Mouse (Mus musculus): ENCODE measurements at regions not wholly inside any gene's neighbourhood (a gene's known extent, or its start where the extent isn't known, plus 50 kb on each side); places are given as distances from the start of the nearest gene placed in this dataset.

- H3K4me2 ChIP-seq, result no peak overlapping the region
- ATAC-seq (ENCODE audit: low FRiP score), result no peak
- H3K27me3 ChIP-seq (ENCODE audit: control insufficient read depth, insufficient read depth, low read length), result no peaks in the 10 kb centered on the region
- no peaks in the 10 kb centered on the region for H3K9me3 ChIP-seq (ENCODE audit: control insufficient read depth, low read length)
- H3K36me3 ChIP-seq (ENCODE audit: control insufficient read depth, insufficient read depth, low read length), result no peaks in the 10 kb centered on the region
- no peaks in the 10 kb centered on the region for H3K4me1 ChIP-seq (ENCODE audit: control insufficient read depth, insufficient read depth, low read length)
- 79% methylated on average over 6 of the region's 6 CpGs for WGBS
- H3K4me3 ChIP-seq (ENCODE audit: low read depth, low read length), result no peak overlapping the region
- no peak overlapping the region for H3K27ac ChIP-seq (ENCODE audit: low read depth, low read length)
- DNase-seq (ENCODE audit: low spot score, missing footprints), result no peak
- H3K9ac ChIP-seq (ENCODE audit: low read length), result no peak overlapping the region
Measured at GRCm38 (mm10) chr8:115441943-115442550, 265.5 kb downstream of the Maf start.

- Histone ChIP-seq H3K4me3 (ENCODE audit: low read depth, low read length) (no peak overlapping the region), H3K4me2 (no peak overlapping the region), H3K27me3 (ENCODE audit: control insufficient read depth, insufficient read depth, low read length) (no peaks in the 10 kb centered on the region), H3K27ac (ENCODE audit: low read depth, low read length) (no peak overlapping the region), H3K9me3 (ENCODE audit: control insufficient read depth, low read length) (no peaks in the 10 kb centered on the region), H3K9ac (ENCODE audit: low read length) (no peak overlapping the region), H3K36me3 (ENCODE audit: control insufficient read depth, insufficient read depth, low read length) (no peaks in the 10 kb centered on the region), H3K4me1 (ENCODE audit: control insufficient read depth, insufficient read depth, low read length) (no peaks in the 10 kb centered on the region)
- 86% methylated on average over 6 of the region's 6 CpGs for WGBS
- DNase-seq (ENCODE audit: low spot score, missing footprints), result no peak
- no peak for ATAC-seq (ENCODE audit: low FRiP score)
Measured at GRCm38 (mm10) chr8:115441323-115441722, 266.3 kb downstream of the Maf start.

GRCm38 (mm10) chr8:115440151-115440550, 267.4 kb downstream of the Maf start:
- Histone ChIP-seq H3K4me1 (ENCODE audit: control insufficient read depth, insufficient read depth, low read length) (no peaks in the 10 kb centered on the region), H3K27me3 (ENCODE audit: control insufficient read depth, insufficient read depth, low read length) (no peaks in the 10 kb centered on the region), H3K27ac (ENCODE audit: low read depth, low read length) (no peak overlapping the region), H3K4me3 (ENCODE audit: low read depth, low read length) (no peak overlapping the region), H3K36me3 (ENCODE audit: control insufficient read depth, insufficient read depth, low read length) (no peaks in the 10 kb centered on the region), H3K4me2 (no peak overlapping the region), H3K9me3 (ENCODE audit: control insufficient read depth, low read length) (no peaks in the 10 kb centered on the region), H3K9ac (ENCODE audit: low read length) (no peak overlapping the region)
- ATAC-seq (ENCODE audit: low FRiP score) (no peak), DNase-seq (ENCODE audit: low spot score, missing footprints) (no peak)
- 79% methylated on average over 3 of the region's 3 CpGs for WGBS

GRCm38 (mm10) chr8:115439512-115439911, 268.1 kb downstream of the Maf start:
- Histone ChIP-seq H3K9me3 (ENCODE audit: control insufficient read depth, low read length) (no peaks in the 10 kb centered on the region), H3K27ac (ENCODE audit: low read depth, low read length) (no peak overlapping the region), H3K36me3 (ENCODE audit: control insufficient read depth, insufficient read depth, low read length) (no peaks in the 10 kb centered on the region), H3K27me3 (ENCODE audit: control insufficient read depth, insufficient read depth, low read length) (no peaks in the 10 kb centered on the region), H3K4me1 (ENCODE audit: control insufficient read depth, insufficient read depth, low read length) (no peaks in the 10 kb centered on the region), H3K4me3 (ENCODE audit: low read depth, low read length) (no peak overlapping the region), H3K4me2 (no peak overlapping the region), H3K9ac (ENCODE audit: low read length) (no peak overlapping the region)
- DNase-seq (ENCODE audit: low spot score, missing footprints) (no peak), ATAC-seq (ENCODE audit: low FRiP score) (no peak)
- 85% methylated on average over 5 of the region's 5 CpGs for WGBS

GRCm38 (mm10) chr8:115437956-115438355, 269.6 kb downstream of the Maf start:
- ATAC-seq (ENCODE audit: low FRiP score) (no peak), DNase-seq (ENCODE audit: low spot score, missing footprints) (no peak)
- Histone ChIP-seq H3K9ac (ENCODE audit: low read length) (no peak overlapping the region), H3K36me3 (ENCODE audit: control insufficient read depth, insufficient read depth, low read length) (no peaks in the 10 kb centered on the region), H3K4me1 (ENCODE audit: control insufficient read depth, insufficient read depth, low read length) (no peaks in the 10 kb centered on the region), H3K27ac (ENCODE audit: low read depth, low read length) (no peak overlapping the region), H3K4me3 (ENCODE audit: low read depth, low read length) (no peak overlapping the region), H3K4me2 (no peak overlapping the region), H3K27me3 (ENCODE audit: control insufficient read depth, insufficient read depth, low read length) (no peaks in the 10 kb centered on the region), H3K9me3 (ENCODE audit: control insufficient read depth, low read length) (no peaks in the 10 kb centered on the region)
- 86% methylated on average over 9 of the region's 9 CpGs for WGBS

- Histone ChIP-seq H3K27ac (ENCODE audit: low read depth, low read length) (no peak overlapping the region), H3K4me3 (ENCODE audit: low read depth, low read length) (no peak overlapping the region), H3K27me3 (ENCODE audit: control insufficient read depth, insufficient read depth, low read length) (no peaks in the 10 kb centered on the region; the same call in 1 of the 2 replicates), H3K36me3 (ENCODE audit: control insufficient read depth, insufficient read depth, low read length) (no peaks in the 10 kb centered on the region), H3K4me2 (no peak overlapping the region), H3K9ac (ENCODE audit: low read length) (no peak overlapping the region), H3K9me3 (ENCODE audit: control insufficient read depth, low read length) (no peaks in the 10 kb centered on the region), H3K4me1 (ENCODE audit: control insufficient read depth, insufficient read depth, low read length) (no peaks in the 10 kb centered on the region)
- ATAC-seq (ENCODE audit: low FRiP score) (no peak), DNase-seq (ENCODE audit: low spot score, missing footprints) (no peak)
- WGBS, result 91% methylated on average over 4 of the region's 4 CpGs
Measured at GRCm38 (mm10) chr8:115436356-115436721, 271.3 kb downstream of the Maf start.

- 91% methylated on average over 5 of the region's 5 CpGs for WGBS
- Histone ChIP-seq H3K9me3 (ENCODE audit: control insufficient read depth, low read length) (no peaks in the 10 kb centered on the region), H3K9ac (ENCODE audit: low read length) (no peak overlapping the region)
Measured at GRCm38 (mm10) chr8:115435720-115436355, 271.8 kb downstream of the Maf start.

GRCm38 (mm10) chr8:115432396-115433040, 275.1 kb downstream of the Maf start:
- H3K27ac ChIP-seq (ENCODE audit: low read depth, low read length), result no peak overlapping the region
- no peaks in the 10 kb centered on the region for H3K4me1 ChIP-seq (ENCODE audit: control insufficient read depth, insufficient read depth, low read length)
- no peak overlapping the region for H3K4me3 ChIP-seq (ENCODE audit: low read depth, low read length)
- no peaks in the 10 kb centered on the region for H3K36me3 ChIP-seq (ENCODE audit: control insufficient read depth, insufficient read depth, low read length)
- DNase-seq (ENCODE audit: low spot score, missing footprints) (no peak), ATAC-seq (ENCODE audit: low FRiP score) (no peak)
- H3K9me3 ChIP-seq (ENCODE audit: control insufficient read depth, low read length), result no peaks in the 10 kb centered on the region
- WGBS, result 83% methylated on average over 5 of the region's 5 CpGs
- no peak overlapping the region for H3K4me2 ChIP-seq
- H3K9ac ChIP-seq (ENCODE audit: low read length), result no peak overlapping the region
- H3K27me3 ChIP-seq (ENCODE audit: control insufficient read depth, insufficient read depth, low read length), result peaks cover under 1% of the 10 kb centered on the region; the same call in 1 of the 2 replicates

More at GRCm38 (mm10) chr8:115435720-115436355, 271.8 kb downstream of the Maf start:
- Histone ChIP-seq H3K27me3 (ENCODE audit: control insufficient read depth, insufficient read depth, low read length) (no peaks in the 10 kb centered on the region; the same call in 1 of the 2 replicates), H3K4me3 (ENCODE audit: low read depth, low read length) (no peak overlapping the region), H3K27ac (ENCODE audit: low read depth, low read length) (no peak overlapping the region), H3K4me1 (ENCODE audit: control insufficient read depth, insufficient read depth, low read length) (no peaks in the 10 kb centered on the region), H3K4me2 (no peak overlapping the region), H3K36me3 (ENCODE audit: control insufficient read depth, insufficient read depth, low read length) (no peaks in the 10 kb centered on the region)
- no peak for ATAC-seq (ENCODE audit: low FRiP score)
- DNase-seq (ENCODE audit: low spot score, missing footprints), result no peak

- DNase-seq (ENCODE audit: low spot score, missing footprints) (no peak), ATAC-seq (ENCODE audit: low FRiP score) (no peak)
- Histone ChIP-seq H3K9ac (ENCODE audit: low read length) (no peak overlapping the region), H3K4me3 (ENCODE audit: low read depth, low read length) (no peak overlapping the region), H3K4me1 (ENCODE audit: control insufficient read depth, insufficient read depth, low read length) (no peaks in the 10 kb centered on the region), H3K36me3 (ENCODE audit: control insufficient read depth, insufficient read depth, low read length) (no peaks in the 10 kb centered on the region), H3K4me2 (no peak overlapping the region), H3K27ac (ENCODE audit: low read depth, low read length) (no peak overlapping the region), H3K9me3 (ENCODE audit: control insufficient read depth, low read length) (no peaks in the 10 kb centered on the region), H3K27me3 (ENCODE audit: control insufficient read depth, insufficient read depth, low read length) (peaks cover 3% of the 10 kb centered on the region; the same call in 1 of the 2 replicates)
- 71% methylated on average over 3 of the region's 3 CpGs for WGBS
Measured at GRCm38 (mm10) chr8:115430793-115431192, 276.8 kb downstream of the Maf start.
